Mouse (Mus musculus): ENCODE results near the gene Sbk2.
A peak's percentile ranks its signal among the peaks of the same experiment; 100 is the strongest.

Sbk2 gene

DNA sequence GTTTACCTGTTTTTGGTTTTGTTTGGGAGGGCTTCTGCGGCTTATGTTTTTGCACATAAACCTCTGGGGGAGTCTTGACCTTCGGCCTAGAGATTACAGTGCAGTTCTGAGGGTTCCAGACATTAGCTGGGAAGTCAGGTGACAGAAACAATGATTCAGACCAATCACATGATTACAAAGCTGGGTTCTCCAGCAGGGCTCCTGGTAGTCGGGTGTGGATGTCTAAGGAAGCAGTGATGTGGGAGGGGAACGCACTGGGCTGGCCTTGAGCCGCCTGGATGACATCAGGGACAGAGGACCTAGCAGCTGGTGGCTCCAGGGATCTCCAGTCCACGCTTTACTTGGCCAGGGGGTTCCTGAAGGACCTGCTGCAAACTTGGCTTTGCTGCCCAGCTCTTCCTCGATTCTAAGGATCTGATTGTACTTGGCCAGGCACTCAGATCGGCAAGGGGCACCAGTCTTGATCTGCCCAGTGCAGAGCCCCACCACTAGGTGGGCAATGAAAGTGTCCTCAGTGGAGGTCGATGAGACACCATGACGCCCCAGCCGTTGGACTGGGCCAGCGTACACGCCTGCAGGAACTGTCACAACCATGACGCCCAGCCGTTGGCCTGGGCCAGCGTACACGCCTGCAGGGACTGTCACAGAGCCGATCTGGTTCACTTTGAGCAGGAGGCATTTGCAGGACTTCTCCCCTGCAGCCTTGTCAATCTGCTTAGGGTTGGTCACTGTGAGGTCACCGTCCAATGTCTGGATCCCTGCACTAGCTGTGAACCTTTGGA lies 13.5 kb downstream of the Sbk2 start:
- no peak for DNase-seq

DNA sequence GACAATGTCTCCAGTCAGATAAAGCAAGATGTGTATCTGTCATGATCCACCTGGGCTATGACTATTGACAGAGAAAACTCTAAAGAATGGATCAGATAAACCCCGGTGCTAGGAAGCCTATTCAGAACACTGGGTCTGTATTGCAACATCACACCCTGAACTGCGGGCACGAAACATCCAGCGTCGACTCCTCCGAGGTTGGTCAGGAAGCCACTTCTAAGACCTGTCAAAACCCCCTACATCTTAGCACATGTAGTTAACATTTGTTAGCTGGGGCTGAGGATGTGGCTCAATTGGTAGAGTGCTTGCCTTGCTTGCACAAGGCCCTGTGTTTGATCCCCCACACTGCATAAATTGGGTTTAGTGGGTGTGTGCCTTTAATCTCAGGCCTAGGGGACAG lies 15.8 kb downstream of the Sbk2 start:
- DNase-seq = no peak

DNA sequence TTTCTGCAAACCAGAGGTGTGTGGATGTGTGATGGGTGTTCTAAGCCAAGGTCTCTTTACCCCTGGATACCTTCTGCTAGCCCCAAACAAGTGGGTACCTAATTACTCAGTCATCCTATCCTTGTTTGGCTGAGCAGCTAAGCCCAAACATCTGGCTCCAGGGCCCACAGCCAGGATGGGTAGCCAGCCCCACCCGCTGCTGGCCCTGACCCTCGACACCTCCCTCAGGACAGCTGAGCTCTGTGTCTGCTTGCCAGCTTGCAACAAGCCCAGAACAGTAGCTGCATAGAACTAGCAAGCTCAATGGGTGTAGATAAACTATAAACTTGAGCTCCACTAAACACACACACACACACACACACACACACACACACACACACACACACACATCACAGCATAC lies 16.4 kb downstream of the Sbk2 start:
- DNase-seq = no peak

DNA sequence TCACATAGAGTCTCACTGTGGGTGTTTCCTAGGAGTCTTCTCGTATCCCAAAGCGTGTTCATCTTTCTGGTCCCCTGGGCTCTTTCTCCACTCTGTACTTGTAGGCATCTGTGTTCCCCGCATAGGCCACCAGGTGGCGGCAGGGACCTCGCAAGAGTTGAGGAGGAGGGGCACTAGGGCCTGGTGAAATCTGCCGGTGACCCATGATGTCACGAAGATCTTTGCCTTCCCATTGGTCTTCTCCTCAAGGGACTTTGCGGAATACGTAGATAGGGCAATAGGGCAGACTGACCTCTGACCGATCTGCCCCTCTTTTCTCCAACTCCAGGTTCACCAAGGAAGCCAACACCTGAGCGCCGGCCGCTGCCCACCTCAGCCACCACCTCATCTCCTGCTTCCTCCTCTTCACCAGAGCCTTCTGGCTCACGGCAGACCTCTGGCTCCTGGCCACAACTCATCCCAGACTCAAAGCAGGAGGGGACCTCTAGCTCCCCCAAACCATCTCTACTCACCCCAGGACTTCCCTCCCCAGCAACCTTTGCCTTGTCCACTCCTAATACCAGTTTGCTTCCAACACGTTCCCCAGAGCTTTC lies 20.9 kb downstream of the Sbk2 start:
- DNase-seq = peak; percentile 99

DNA sequence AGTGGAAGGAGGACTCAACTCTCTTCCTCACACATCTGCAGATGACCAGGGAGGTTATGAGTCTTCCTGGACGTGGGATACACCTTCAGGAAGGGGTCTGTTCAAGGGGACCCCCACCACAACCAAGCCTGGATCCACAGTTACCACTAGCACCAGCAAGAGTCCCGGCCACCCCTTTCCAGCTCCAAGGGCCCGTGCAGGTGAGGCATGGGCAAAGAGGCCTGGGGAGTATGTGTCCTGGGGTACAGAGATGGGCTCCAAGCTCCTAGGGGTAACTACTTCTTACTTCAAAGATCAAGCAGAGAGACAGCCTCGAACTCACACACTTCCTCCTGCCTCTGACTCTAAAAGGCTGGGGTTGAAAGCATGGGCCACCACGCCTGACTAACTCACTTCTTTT lies 21.5 kb downstream of the Sbk2 start:
- no peak for DNase-seq

DNA sequence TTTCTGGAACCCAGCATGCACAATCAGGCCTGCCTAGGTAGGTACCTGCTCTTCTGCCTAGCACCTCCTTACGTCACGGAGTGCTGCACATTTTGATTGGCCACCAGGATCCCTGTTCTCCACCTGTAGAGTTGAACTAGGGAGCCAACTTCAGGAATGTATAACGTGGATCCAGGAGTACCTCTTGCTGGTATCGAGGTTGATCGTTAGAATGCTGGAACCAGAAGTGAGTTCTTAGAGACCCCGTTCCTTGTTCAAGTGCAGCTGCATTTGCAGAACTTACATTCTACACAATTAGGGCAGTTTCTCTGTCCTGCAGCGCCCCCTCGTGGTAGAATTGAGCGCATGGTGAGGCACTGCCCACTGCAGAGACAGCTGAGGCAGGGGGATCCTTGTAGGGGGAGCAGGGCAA lies 24.1 kb downstream of the Sbk2 start:
- DNase-seq = peak; percentile 88

DNA sequence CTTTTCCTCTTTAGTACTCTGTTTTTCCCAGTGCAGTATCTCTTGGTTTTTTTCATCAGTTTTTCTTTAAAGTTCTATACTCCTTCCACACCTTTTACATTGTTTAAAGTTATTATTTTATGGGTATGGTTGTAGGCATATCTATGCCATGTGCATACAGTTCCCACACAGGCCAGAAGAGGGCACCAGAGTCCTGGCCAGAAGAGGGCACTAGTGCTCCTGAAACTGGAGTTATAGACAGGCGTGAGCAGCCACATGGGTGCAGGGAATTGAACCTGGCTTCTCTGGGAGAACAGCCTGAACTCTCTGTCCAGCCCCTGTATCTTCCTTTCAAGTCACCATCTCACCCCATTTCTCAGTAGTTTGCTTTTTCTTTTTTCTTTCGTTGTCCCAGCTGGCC lies 25.8 kb downstream of the Sbk2 start:
- peak; percentile 73 for DNase-seq

DNA sequence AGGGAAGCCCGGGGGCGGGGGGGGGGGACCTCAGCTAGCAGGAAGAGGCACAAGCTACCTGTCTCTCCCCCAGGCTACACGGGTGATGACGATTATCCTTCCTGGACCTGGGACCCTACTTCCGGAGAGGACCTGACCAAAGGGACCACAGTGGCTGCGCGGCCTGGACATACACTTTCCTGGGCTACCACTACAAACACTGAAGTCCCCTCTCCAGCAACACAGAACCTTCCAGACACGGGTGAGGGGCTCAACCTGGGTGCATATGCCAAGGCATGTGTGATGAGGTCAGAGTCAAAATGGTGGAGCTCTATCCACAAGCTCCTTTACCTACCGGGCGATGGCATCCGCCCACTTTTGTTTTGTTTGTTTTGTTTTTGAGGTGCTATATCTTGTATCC lies 26.8 kb downstream of the Sbk2 start:
- no peak for DNase-seq

DNA sequence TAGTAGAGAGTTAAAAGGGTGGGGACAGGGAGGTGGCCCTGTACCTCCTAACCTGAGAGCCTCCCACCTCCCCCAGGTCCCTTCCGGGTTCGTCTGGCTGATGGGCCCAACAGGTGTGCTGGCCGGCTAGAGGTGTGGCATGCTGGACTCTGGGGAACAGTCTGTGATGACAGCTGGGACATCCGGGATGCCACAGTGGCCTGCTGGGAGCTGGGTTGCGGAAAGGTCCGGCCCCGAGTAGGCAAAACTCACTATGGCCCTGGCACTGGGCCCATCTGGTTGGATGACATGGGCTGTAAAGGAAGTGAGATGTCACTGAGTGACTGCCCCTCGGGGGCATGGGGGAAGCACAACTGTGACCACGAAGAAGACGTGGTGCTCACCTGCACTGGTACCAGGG lies 27.4 kb downstream of the Sbk2 start:
- no peak for DNase-seq

DNA sequence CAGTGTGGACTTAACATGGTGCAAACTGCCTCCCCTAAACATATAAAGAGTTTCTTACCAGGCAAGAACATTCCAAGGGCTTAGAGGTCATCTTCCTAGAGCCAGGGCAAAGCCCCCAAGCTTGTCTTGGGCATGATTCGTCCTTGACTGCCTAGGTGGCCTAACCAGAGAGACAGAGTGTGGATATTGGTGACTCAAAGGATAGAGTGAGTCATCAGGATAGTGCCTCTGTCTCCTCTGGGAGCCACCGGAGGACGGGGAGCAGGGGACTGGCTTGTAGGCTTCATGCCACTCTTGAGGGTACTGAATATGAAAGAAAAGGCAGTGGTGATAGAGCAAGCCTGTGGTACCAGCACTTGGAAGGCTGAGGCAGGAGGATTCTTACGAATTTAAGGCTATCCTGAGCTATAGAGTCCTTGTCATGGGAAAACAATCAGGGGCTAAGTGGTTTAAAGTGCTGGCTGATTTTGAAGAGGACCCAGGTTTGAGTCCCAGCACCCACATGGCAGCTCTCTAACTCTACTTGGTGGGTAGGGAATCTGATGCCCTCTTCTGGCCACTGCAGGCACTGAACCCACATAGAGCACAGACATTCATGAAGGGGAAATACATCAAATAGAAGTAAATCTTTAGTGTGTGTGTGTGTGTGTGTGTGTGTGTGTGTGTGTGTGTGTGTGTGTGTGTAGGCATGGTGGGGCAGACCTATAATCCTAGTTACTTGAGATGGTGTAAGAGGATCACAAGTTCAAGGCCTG lies 29.9 kb downstream of the Sbk2 start:
- no peak for DNase-seq

DNA sequence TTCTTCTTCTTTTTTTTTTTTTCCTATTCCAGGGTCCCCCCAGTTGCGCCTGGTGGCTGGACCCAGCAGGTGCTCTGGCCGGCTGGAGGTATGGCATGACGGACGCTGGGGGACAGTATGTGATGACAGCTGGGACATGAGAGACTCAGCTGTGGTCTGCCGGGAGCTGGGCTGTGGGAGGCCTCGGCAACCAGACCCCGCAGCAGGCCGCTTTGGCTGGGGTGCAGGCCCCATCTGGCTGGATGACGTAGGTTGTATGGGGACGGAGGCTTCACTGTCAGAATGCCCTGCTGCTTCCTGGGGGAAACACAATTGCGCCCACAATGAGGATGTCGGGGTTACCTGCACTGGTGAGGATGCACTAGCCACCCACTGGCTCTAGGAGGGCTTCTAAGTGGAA lies 31.1 kb downstream of the Sbk2 start:
- DNase-seq = no peak

DNA sequence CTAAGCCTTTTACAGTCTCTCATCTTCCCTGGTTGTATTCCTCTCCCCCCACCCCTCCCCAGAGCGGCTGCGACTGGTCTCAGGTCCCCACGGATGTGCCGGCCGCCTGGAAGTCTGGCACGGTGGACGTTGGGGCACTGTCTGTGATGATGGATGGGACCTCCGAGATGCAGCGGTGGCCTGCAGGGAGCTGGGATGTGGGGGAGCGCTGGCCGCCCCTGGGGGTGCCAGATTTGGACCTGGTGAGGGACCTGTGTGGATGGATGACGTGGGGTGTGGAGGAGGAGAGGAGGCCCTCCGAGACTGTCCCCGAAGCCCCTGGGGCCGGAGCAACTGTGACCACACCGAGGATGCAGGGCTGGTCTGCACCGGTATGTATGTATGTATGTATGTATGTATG lies 35.9 kb downstream of the Sbk2 start:
- DNase-seq = no peak

DNA sequence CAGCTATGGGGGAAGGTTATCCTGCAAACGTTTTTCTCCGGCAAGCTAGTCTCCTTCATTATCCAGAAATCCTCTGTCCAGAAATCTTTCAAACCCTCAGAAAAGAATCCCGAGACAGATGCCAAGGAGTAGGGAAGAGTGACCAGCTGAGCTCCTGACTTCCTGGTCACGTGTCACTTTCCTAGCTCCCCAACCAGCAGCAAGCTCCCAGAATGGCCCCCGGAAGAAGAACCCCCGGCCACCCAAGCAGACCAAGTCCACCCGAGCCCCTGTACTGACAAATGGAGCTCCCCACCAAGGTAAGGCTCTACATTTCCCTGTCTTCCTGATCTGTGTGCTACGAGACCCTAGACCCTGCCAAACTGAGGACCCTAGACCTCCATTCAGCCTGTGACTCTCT lies 36.5 kb downstream of the Sbk2 start:
- no peak for DNase-seq

DNA sequence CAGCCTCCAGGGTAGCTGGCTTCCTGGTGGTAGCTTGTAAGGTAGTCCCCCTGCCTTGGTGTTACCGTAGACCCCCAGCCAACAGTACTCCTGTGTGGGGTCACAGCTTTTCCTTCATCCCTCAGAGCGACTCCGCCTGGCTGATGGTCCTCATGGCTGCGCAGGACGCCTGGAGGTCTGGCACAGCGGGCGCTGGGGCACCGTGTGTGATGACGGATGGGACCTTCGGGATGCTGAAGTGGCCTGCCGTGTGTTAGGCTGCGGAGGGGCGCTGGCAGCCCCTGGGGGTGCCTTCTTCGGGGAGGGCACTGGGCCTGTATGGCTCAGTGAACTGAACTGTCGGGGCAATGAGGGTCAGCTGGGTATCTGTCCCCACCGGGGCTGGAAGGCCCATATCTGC lies 37.4 kb downstream of the Sbk2 start:
- no peak for DNase-seq

DNA sequence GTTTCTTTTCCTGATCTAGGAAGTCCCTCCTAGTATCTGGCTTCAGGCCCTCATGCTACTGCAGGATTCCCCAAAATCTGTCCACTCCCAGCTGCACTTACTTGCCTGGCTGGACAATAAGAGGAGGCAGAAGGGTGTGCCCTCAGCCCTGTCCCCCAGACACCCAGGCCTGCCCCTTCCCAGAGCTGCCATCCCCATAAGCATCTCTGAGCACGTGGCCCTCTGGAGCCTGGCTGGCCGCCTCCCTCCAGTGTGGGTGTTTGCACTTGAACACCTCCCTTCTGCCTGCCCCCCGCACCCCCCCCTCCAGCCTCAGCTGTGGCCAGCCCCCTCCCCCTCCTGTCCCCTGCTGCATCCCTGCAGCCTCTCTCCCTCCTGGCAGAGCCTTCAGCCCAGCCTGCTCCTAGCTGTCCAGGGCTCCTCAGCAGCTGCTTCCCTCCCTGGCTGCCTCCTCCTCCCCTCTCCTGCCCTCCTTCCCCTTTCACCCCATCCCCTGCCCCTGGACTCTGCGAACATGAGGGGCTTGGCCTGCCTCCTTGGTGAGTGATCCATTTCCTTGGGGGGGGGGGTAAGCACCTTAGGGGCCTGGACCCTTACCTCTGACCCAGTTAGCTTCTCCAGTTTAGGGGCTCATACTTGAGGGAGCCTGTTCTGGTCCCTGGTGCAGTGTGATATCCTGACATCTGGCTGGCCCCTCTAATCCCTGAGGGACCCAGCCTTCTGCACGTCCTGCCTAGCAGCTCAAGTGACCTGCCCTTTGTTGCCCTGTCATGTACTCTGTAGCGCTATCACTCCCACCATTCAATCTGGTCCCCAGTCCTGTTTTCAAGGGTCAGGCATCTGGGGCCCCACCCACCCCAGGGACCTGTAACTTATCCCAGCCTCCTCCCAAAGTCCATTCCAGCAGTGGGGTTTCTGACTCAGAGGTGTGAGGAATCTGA lies 38.5 kb downstream of the Sbk2 start, which contains the start of gene Ssc5d:
Gene Ssc5d (plus strand): TSS at position 345 of the 941 bp plus-strand sequence.
- DNase-seq = peak; percentile 39

DNA sequence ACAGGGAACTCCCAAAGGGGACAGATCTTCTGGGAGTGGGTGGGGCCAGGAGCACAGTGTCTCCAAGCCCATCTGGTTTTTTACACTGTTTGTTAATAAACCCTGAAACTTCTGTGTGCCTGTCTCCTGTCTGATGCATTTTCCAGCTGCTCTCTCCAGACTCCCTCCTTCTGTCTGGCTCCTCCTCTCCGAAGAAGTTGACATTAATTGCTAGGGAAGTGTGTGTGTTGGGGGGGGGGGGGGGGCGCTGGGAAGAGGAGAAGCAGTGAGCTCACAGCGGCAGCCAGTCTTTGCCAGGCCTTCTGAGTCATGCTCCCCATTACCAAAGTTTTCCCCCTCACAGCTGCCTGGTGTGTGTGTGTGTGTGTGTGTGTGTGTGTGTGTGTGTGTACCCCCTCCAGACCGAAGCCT lies 39.3 kb downstream of the Sbk2 start:
- DNase-seq = peak; percentile 30

DNA sequence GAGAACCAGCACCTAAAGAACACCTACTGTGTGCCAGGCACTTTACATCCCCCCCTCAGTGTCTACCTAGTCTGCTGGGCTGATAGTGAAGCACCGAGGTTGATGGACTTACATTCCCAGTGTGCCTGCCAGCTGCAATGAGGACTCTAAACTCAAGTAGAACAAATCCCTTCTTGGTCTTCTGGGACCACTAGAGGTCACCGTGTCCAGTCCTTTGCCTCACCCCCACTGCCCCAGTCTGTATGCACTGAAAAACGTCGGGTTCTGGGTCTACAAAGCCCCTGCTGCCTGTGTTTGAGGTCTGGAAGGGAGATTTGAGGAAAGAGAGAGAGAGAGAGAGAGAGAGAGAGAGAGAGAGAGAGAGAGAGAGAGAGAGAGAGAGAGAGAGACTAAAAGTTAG lies 39.7 kb downstream of the Sbk2 start:
- no peak for DNase-seq

DNA sequence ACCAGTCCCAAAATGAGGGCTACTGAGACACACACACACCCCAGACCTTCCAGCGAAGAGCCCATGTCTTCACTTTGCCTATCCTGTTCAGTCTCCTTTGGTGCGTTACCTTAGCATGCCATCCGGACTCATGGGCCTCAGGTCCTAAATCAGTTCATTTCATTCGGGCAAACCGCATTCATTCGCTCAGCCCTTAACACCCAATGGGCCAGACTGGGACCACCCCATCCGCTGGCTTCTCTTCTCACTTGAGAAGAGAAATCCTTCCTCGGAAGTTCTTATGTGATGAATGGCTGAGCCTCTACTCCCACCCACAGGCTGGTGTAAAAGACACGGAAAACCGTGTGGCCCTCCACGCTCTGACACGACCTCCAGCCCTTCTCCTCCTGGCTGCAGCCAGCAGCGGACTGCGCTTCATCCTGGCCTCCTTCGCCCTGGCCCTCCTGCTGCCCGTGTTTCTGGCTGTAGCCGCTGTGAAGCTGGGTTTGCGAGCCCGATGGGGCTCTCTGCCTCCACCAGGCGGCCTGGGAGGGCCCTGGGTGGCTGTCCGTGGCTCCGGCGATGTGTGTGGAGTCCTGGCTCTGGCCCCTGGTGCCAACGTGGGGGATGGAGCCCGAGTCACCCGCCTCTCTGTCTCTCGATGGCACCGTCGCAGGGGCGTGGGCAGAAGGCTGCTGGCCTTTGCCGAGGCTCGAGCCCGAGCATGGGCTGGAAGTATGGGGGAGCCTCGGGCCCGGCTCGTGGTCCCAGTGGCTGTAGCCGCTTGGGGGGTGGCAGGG lies 40.4 kb downstream of the Sbk2 start:
- peak; percentile 76 for DNase-seq

DNA sequence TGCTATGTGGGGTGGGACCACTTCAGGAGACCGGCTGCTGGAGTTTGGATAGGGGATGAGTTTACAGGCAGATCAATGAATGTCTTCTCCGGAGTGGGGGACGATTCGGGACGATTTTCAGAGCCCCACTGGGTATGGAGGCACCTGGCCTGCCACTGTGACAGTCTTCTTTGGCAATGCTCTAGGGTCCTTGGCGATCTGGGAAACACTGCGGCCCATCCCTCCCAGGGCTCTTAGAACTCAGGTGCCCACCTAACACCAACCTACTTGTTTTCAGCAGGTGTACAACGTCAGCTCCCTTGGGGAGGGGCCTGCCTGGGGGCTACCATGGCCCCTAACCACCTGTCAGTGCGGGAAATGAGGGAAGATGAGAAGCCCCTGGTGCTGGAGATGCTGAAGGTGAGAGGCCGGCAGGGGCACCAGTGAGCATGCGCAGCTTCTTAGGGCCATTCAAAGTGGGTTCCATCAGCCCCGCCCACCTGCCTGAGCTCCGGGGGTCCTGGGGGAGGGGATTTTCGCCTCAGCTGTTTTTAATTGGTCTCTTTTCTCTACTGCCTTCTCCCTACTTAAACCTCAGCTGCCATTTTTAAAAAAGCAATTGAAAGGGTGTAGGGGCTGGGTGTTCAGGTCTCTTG lies 41.2 kb downstream of the Sbk2 start:
- DNase-seq = peak; percentile 90

DNA sequence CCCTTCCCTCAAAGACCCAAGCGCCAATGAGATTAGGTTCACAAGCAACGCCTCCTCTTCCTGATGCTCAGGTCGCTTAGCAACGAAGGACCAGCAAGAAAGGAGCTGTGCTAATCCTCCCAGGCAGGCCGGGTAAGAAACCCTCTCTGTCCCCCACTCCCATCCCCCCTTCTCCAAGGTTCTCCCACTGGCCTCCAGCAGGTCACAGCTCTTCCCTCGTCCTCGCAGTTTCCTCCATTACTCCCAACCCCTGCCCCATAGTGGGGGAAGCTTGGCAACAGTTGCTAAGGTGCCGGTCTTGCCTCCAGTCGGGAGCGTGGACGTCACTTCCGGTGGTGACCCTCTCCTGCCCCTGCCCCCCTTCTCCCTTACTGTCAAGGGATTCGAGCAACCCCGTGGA lies 41.7 kb downstream of the Sbk2 start:
- peak; percentile 89 for DNase-seq

DNA sequence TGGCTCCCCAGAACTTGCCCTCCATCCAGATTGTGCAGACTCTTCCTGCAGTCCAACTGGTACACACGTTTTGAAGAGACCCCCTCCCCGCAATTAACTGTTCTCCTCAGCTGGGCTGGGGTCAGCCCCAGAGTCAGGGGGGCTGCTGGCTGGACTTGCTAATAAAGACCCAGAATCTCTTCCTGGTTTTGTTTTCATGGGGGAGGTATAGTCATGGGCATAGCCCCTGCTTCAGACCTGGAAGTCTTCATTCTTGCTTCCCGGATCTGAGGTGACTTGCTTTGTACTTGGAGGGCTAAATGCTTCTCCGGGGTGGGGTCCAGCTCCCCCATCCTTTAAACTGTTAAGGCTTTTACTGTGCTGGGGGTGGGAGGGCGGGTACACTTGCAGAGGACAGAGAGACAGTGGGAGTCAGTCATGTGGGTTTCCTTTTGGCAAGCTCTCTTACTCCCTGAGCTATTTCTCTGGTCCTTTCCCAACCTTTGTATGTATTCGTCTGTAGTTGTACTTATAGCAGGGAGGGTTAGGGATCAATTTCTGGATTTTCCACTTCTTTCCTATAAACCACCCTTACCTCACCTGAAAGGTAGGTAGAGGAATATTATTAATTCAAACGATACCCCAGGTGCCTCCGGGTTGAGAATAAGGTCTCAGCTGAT lies 42.3 kb downstream of the Sbk2 start, which contains the start of gene Nat14:
Gene Nat14 (plus strand): TSS at position 205 of the 659 bp plus-strand sequence.
- peak; percentile 57 for DNase-seq

Data from cerebellum, adult 9-10 months (tissue).